Mouse (Mus musculus): ENCODE measurements around the gene Zfp710. TPM values are rescaled to one million over a fixed set of nuclear protein-coding genes. Genes with fewer than 3 reads are reported as not detected.

Gene Zfp710
- polyA plus RNA-seq, 1 experiment from 2014 or later: 15.3 TPM

DNA sequence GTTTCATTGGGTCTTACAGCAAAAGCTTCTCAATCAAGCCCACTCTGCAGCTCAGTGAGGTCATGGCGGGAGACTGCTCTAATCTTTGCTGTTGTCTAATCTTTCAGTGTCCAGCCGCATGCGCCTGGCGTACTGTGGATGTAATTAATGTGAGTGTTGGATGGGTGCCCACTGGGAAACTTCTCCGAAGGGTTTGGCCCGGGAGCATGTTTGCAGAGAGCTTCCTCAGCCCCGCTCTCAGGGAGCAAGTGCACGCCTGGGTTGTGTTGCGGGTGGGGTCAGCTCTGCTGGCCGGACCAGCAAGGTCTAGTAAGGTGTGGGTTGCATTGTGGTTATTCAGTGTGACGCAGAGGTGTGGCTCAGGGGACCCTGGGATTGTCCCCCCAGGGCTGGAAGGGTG lies 27.6 kb downstream of the Zfp710 start:
- H3K4me3 ChIP-seq (replicated peaks; ENCODE audit: low read depth, low read length): no peak overlapping the region
- ATAC-seq (replicated peaks; ENCODE audit: low FRiP score, low read depth) (peak; percentile 30; the same call in 1 of the 2 replicates), DNase-seq (ENCODE audit: low spot score) (peak; percentile 87)
- no peak overlapping the region for H3K4me2 ChIP-seq (ENCODE audit: low read length)
- 9% methylated on average over 11 of the region's 11 CpGs for WGBS
- H3K9me3 ChIP-seq (replicated peaks; ENCODE audit: low read length): no peaks in the 10 kb centered on the region
- no peaks in the 10 kb centered on the region for H3K27me3 ChIP-seq (ENCODE audit: insufficient read depth, low read length)
- peak overlapping the region; percentile 54; the same call in 1 of the 2 replicates for H3K27ac ChIP-seq
- H3K9ac ChIP-seq (ENCODE audit: low read depth, low read length): no peak overlapping the region
- H3K4me1 ChIP-seq (replicated peaks; ENCODE audit: insufficient read depth, low read length): peaks cover 61% of the 10 kb centered on the region
- no peaks in the 10 kb centered on the region for H3K36me3 ChIP-seq (ENCODE audit: insufficient read depth, low read length)
- no peak for TF ChIP-seq CTCF (IDR thresholded peaks at IDR 0.05; ENCODE audit: low read depth)

DNA sequence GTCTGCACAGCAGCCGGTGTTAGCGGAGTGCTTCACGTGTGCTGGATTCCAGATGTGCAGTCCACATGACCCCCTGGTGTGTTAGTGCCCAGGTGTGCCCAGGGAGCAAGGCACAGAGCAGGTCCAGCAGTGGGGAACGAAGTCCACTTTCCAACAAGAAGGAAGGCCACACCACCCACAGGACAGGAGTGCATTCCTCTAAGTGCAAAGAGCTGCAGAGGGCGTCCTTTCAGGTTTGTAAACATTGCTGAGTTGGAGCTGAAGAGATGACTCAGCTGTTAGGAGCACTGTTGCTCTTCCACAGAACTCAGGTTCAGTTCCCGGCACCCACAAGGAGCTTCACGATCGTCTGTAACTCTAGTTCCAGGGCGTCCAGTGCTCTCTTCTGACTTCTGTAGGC lies 28.5 kb downstream of the Zfp710 start:
- TF ChIP-seq CTCF (IDR thresholded peaks at IDR 0.05; ENCODE audit: low read depth): no peak
- H3K27ac ChIP-seq: no peak overlapping the region

DNA sequence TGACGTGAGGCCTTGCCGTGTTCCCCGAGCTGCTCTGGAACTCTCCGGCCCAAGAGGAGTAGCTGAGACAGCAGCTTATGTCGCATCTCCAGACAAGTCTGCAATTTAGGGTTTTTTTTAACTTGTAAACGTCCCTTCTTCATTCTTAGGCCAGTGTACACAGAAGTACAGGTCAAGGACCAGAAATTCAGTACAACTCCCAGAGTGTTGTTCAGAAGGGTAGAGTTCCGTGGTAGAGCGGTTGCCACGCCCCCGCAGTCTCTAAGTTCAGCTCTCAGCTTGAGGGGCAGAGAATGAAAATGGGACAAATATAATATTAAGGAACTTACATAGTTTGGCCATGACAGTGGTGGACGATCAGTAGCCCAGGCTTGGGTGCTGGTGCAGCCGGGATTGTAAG lies 31.2 kb downstream of the Zfp710 start:
- ATAC-seq (replicated peaks; ENCODE audit: low FRiP score, low read depth) (no peak), DNase-seq (ENCODE audit: low spot score) (no peak)
- no peak overlapping the region for H3K9ac ChIP-seq (ENCODE audit: low read depth, low read length)
- H3K36me3 ChIP-seq (ENCODE audit: insufficient read depth, low read length): no peaks in the 10 kb centered on the region
- H3K4me2 ChIP-seq (ENCODE audit: low read length): no peak overlapping the region
- H3K27me3 ChIP-seq (ENCODE audit: insufficient read depth, low read length): no peaks in the 10 kb centered on the region
- TF ChIP-seq CTCF (IDR thresholded peaks at IDR 0.05; ENCODE audit: low read depth): no peak
- H3K4me3 ChIP-seq (replicated peaks; ENCODE audit: low read depth, low read length): no peak overlapping the region
- H3K4me1 ChIP-seq (replicated peaks; ENCODE audit: insufficient read depth, low read length): peaks cover 72% of the 10 kb centered on the region
- H3K27ac ChIP-seq: peak overlapping the region; percentile 47
- 62% methylated on average over 12 of the region's 12 CpGs for WGBS
- H3K9me3 ChIP-seq (replicated peaks; ENCODE audit: low read length): no peaks in the 10 kb centered on the region

More for the DNA sequence above, 28.5 kb downstream of the Zfp710 start:
- H3K4me3 ChIP-seq (replicated peaks; ENCODE audit: low read depth, low read length): no peak overlapping the region
- DNase-seq (ENCODE audit: low spot score): no peak
- no peak overlapping the region for H3K9ac ChIP-seq (ENCODE audit: low read depth, low read length)
- no peak overlapping the region for H3K4me2 ChIP-seq (ENCODE audit: low read length)
- 86% methylated on average over 9 of the region's 9 CpGs for WGBS
- no peaks in the 10 kb centered on the region for H3K9me3 ChIP-seq (replicated peaks; ENCODE audit: low read length)
- H3K36me3 ChIP-seq (ENCODE audit: insufficient read depth, low read length): no peaks in the 10 kb centered on the region
- peaks cover 62% of the 10 kb centered on the region for H3K4me1 ChIP-seq (replicated peaks; ENCODE audit: insufficient read depth, low read length)
- no peaks in the 10 kb centered on the region for H3K27me3 ChIP-seq (ENCODE audit: insufficient read depth, low read length)
- 0 out of 2 replicates have a peak, but pooled peaks have one; percentile 17 for ATAC-seq (replicated peaks; ENCODE audit: low FRiP score, low read depth)

DNA sequence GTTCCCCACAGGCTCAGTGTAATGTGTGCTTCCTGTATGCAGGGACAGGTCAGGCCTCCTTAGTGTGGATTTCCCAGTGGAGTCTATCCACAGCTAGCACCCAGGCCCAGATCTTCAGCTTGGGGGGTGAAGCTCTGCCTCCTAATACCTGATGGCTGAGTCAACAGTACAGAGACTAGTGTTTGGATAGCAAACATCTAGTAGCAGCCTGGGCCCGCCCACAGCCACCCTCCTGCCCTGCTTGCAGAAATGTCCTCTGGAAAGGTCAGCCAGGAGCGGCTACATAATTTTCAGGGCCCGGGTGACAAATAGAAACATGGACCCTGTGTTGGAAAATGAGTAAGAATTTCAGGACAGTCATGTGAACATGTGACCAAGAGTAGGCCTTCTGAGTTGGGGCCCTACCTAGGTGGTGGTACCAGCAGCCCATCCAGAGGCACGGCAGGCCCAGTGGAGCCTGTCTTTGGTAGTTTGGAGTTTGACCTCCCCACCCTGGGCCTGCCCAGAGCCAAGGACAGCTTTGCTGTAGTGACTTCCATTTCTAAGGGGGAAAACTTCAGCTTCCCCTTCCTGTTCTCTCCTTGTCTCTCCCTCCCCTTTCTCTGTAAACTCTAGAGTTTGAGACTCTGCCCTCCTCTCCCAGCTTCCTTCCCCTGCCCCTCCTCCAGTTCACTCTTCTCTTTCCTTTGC lies 32.5 kb downstream of the Zfp710 start:
- H3K4me3 ChIP-seq (replicated peaks; ENCODE audit: low read depth, low read length): no peak overlapping the region
- H3K4me1 ChIP-seq (replicated peaks; ENCODE audit: insufficient read depth, low read length): peaks cover 62% of the 10 kb centered on the region
- no peak overlapping the region for H3K4me2 ChIP-seq (ENCODE audit: low read length)
- H3K9me3 ChIP-seq (replicated peaks; ENCODE audit: low read length): no peaks in the 10 kb centered on the region
- no peak for TF ChIP-seq CTCF (IDR thresholded peaks at IDR 0.05; ENCODE audit: low read depth)
- H3K27me3 ChIP-seq (ENCODE audit: insufficient read depth, low read length): no peaks in the 10 kb centered on the region
- ATAC-seq (replicated peaks; ENCODE audit: low FRiP score, low read depth) (peak; percentile 81), DNase-seq (ENCODE audit: low spot score) (no peak)
- H3K36me3 ChIP-seq (ENCODE audit: insufficient read depth, low read length): no peaks in the 10 kb centered on the region
- peak overlapping the region; percentile 8; the same call in 1 of the 2 replicates for H3K9ac ChIP-seq (ENCODE audit: low read depth, low read length)
- H3K27ac ChIP-seq: peak overlapping the region; percentile 89
- WGBS: 33% methylated on average over 4 of the region's 4 CpGs

DNA sequence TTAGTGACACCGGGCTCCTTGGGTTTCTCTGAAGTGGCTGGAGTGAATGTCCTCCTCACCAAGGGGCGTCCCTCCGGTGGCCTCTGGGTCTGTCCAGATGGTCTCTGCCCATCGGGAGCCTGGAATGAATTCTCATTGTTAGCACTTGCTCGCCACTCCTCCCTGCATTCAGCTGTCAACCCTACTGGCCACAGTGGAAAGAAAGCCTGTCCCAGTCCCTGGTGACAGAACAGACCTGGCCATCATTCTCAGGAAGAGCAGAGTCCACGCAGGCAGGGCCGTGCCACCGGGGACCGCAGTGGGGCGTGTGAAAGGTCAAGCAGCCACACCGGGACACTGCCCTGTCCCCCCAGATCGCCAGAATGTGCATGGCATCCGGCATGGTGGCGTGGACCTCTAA lies 33.2 kb downstream of the Zfp710 start:
- Histone ChIP-seq H3K9me3 (replicated peaks; ENCODE audit: low read length) (no peaks in the 10 kb centered on the region), H3K9ac (ENCODE audit: low read depth, low read length) (no peak overlapping the region), H3K4me2 (ENCODE audit: low read length) (no peak overlapping the region), H3K36me3 (ENCODE audit: insufficient read depth, low read length) (no peaks in the 10 kb centered on the region), H3K27ac (peak overlapping the region; percentile 89), H3K4me3 (replicated peaks; ENCODE audit: low read depth, low read length) (no peak overlapping the region), H3K27me3 (ENCODE audit: insufficient read depth, low read length) (no peaks in the 10 kb centered on the region), H3K4me1 (replicated peaks; ENCODE audit: insufficient read depth, low read length) (peaks cover 56% of the 10 kb centered on the region)
- no peak for ATAC-seq (replicated peaks; ENCODE audit: low FRiP score, low read depth)
- WGBS: 36% methylated on average over 14 of the region's 14 CpGs
- DNase-seq (ENCODE audit: low spot score): no peak
- TF ChIP-seq CTCF (IDR thresholded peaks at IDR 0.05; ENCODE audit: low read depth): no peak

DNA sequence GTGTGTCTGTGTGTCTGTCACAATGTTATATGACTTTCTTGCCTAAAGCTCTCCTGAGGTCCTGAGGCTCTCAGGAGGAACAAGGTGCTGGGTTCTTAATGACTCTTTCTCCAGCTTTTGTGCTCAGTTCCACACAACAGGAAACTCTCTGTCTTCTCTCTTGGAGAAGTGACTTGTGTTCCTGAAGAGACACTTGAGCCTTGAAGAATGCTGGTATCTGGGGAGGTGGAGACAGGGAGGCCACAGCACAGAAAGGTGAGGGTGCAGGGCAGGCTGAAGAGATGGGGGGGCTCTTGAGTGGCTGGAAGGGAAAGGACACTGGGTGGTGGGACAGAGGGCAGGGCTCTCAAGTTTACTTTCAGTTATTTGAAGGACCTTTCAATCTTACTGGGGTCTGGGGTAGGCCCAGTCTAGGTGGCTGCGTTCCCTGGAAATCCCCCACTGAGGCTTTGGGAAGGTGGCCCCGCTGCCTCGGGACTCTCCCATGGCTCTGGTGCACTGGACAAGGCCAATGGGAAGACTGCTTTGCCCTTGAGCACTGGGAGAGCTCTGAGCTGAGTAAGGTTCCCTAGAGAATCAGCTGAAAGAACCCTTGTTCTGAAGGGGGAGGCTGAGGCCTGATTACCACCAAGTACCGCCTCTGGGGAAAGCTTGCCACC lies 33.9 kb downstream of the Zfp710 start:
- Histone ChIP-seq H3K9ac (ENCODE audit: low read depth, low read length) (0 out of 2 replicates have a peak overlapping the region, but pooled peaks have one; percentile 24), H3K36me3 (ENCODE audit: insufficient read depth, low read length) (no peaks in the 10 kb centered on the region), H3K4me2 (ENCODE audit: low read length) (no peak overlapping the region), H3K27ac (peak overlapping the region; percentile 89), H3K27me3 (ENCODE audit: insufficient read depth, low read length) (no peaks in the 10 kb centered on the region), H3K4me1 (replicated peaks; ENCODE audit: insufficient read depth, low read length) (peaks cover 53% of the 10 kb centered on the region), H3K9me3 (replicated peaks; ENCODE audit: low read length) (no peaks in the 10 kb centered on the region), H3K4me3 (replicated peaks; ENCODE audit: low read depth, low read length) (no peak overlapping the region)
- DNase-seq (ENCODE audit: low spot score): no peak
- WGBS: 69% methylated on average over 4 of the region's 4 CpGs
- TF ChIP-seq CTCF (IDR thresholded peaks at IDR 0.05; ENCODE audit: low read depth): no peak
- no peak for ATAC-seq (replicated peaks; ENCODE audit: low FRiP score, low read depth)
